Mouse (Mus musculus): ENCODE results near the gene Cdca3.
"Not testable (repeated sequence)": the region's sequence is repeated elsewhere in the genome, so short reads cannot be mapped to it uniquely, and the experiment has no call there.

The Cdca3 gene

DNA sequence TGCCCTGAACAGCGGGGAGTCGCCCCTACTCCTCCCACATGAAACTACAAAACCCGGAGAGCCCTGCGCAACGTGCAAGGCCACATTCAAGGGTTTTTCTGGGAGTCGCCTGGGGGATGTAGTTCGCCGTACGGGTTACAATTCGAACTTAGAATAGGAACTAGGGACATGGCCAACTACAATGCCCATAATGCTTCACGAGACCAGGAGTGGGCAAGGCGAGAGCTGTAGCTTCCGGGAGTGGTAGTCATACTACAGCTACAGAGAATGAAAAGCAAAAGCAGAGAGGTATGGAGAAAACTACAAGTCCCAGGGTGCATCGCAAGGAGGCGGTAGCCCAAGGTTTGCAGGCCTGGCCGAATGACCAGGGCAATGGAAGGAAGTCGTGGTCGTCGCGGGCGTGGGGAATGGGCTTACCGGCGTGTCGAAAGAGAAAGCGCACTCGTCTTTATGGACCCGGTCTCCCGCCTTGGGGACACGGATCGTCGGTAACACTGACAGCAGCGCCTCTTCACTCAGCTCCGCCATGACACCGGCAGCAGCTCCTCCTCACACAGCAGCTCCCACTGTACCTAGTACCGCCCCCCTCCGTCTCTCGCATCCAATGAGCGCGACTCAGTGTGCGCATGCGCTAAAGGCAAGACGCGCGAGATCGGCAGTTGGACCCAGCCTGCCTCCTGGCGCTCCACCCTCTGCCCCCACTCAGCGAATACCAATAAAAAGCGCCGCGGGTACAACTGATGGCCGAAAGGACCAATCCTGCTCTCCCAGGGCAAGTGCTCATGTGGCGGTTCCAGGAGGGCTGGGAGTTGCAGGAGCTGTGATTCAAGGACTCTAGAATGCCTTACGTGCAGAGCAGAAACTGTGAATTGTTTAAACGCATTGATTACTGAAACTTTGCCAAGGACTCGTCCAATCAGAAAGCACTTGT is at the start of gene Cdca3, which contains the start of gene Usp5:
Cdca3 (plus strand) TSS at position 680 of the 931 bp plus-strand sequence.
Usp5 (minus strand) TSS at position 617 of the 931 bp plus-strand sequence.
- peak; percentile 96 for DNase-seq

DNA sequence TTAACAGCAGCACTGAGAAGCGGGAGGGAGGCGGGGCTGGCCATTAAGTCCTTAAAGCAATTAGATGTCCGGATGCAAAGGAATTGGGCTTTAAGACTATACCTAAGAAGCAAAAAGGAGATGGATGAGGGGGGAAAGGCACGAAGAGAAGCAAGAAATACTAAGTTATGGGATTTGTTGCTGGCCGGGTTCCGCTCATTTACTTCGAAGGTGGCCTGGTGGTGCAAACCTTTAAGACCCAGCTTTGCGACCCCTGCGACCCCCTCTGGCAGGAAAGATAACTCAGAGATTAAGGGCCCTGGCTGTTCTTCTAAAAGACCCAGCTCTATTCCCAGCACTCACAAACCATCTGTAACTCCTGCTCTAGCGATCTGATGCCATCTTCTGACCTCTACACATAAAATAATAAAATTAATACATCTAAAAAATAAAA is 49.3 kb upstream of the Cdca3 start:
- DNase-seq, result no peak

DNA sequence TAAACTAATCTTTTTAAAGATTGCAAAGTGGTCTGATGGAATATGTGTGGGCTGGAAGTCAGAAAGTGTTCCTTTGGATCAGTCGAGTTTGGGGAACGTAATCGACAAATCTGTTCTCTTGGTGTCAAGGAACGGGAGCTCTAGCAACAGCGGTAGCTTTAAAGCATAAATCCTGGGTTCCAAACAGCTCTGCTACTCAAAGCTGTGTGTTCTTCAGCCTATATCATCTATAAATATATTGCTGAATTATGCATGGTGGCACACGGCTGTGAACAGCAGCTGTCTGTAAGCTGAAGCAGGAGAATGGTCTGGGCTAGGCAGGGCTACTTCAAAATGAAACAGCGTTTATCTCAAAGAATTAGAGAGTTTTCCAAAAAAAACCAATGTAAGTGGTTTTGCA is 48.4 kb upstream of the Cdca3 start:
- no peak for DNase-seq

DNA sequence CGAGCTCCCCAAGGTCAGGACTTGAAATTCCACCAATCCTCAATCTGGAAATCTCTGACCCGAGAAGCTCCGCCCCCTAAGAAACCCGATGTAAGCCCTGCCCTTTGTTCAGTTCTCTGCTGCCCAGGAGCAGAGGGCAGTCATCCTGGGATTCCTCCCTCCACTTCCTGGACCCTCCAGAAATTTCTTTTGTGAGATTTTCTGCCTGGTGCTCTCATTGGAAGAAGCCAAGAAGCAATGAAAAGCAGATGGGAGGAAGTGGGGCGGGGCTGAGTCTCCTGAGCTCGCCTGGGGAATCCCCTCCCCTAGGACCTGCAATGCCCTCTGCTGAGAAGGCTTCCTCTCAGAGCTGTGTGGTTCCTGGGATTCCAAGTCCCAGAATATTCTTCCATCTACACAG is 46.9 kb upstream of the Cdca3 start:
- DNase-seq, result peak; percentile 71 to 72

DNA sequence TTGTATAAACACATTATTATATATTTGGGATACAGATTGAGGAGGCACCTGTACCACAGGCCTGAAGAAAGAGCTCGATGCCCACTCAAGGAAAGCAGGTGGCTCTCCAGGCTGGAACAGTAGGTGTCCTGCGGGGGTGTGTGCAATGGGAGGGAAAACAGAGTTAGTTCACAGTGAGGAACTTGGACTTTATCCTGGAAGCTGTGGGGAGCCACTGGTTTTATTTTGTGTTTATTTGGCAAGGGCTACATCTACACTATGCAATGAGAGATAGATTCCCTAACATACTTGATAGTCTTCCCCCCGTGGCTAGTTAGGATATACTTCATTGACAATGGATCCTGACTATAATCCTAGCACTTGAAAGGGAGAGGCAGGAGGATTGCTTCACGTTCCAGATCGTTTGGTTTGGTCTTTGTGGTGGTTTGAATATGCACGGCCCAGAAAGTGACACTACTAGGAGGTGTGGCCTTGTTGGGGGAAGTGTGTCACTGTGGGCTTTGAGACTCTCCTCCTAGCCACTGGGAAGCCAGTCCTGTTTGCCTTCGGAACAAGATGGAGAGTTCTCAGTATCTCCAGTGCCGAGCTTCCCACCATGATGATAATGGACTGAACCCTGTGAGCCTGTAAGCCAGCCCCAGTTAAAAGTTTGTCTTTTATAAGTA is 42.5 kb upstream of the Cdca3 start:
- no peak for DNase-seq

DNA sequence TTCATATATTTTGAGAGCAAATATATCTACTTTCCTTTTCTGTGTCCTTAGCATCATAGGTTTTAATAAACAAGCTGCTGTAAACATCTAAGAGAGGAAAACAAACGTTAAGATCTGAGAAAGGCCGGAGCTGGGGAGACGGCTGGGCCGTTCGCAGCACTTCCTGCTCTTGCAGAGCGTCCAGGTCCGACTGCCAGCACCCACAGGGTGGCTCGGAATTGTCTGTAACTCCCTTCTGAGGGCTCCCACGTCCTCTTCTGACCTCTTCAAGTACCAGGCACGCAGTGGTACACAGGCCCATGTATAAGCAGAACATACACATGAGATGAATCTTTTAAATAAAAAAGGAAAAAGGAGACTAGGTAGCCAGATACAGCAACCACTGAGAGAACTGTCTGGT is 41.6 kb upstream of the Cdca3 start:
- DNase-seq, result no peak

DNA sequence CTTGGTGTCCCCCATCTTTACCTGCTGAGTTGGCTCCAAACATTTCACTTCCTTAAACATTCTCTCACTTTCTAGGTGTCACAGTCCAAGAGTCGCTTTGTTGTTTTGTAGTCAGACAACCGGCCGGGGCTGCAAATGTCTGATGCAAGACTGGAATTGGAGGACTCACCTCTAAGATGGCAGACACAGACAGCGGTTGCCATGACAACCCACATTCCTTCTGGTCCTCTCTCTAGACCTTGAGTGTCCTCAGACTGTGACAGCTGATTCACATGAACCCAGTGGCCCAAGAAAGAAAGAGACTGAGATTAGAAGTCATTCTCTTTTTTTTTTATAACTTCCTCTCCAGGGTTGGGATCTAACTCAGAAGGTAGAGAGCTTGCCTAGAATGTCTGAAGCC is 39.8 kb upstream of the Cdca3 start:
- no peak for DNase-seq

DNA sequence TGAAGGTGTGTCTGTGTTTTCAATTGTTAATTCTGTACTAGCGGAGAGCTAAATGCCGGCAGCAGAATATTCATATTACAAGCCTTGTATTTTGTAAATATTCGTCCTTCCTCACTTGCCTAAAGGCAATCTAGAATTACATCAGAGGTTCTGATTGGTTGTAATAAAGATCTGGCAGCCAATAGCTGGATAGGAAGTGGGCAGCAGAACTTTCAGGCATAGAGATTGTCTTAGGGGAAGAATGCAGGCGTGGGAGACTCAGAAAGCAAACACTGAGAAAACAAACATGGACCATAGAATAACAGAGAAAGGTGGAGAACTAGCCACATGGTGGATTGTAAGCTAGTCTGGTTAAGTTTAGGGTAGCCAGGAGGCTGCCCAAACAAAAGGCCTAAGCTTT is 39.2 kb upstream of the Cdca3 start:
- DNase-seq, result no peak

DNA sequence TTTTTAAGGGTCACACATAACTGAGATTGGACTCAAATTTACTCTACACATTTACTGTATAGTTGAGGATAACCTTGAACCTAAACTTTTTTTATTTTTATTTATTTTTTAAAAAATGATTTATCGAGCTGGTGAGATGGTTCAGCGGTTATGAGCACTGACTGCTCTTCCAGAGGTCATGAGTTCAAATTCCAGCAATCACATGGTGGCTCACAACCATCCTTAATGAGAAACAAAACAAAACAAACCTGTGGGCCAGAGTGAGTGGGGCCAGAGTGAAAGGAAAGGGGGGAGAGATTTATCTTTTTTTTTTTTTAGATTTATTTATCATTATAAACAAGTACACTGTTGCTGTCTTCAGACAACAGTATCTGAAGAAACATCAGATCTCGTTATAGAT is 37.4 kb upstream of the Cdca3 start:
- DNase-seq, result no peak

DNA sequence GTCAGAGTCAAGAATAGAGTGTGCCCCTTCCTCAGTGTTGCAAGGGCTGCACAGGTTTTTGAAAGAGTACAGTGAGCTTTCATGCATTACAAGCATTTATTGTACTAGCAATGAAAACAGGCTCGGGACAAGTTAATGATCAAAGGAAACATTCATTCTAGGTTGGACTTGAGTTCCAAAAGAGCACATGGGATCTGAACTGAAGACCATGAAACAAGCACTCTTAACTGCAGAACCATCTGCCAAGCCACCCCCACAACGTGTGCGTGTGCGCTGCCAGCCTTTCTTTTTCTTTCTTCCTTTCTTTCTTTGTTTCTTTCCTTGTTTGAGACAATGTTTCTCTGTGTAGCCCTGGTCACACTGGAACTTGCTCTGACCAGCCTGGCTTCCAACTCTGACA is 33.6 kb upstream of the Cdca3 start:
- DNase-seq, result no peak

DNA sequence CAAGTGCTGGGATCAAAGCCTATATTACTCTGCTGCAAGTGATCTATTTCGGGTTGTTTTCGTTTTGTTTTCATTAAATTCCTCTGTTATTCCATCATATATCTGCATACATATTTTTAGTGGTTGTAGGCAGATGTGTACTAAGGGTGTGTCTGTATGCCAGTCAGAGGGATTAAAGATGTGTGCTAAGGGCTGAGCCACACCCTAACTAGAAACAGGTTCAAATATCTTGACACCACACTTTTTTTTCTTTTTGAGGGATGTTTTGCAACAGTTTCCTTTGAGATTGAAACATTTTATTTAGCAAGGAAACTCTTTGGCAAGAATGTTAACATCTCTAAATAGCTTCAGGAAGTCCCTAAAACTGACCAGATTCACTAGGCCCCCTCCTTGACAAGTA is 33.1 kb upstream of the Cdca3 start:
- no peak for DNase-seq

DNA sequence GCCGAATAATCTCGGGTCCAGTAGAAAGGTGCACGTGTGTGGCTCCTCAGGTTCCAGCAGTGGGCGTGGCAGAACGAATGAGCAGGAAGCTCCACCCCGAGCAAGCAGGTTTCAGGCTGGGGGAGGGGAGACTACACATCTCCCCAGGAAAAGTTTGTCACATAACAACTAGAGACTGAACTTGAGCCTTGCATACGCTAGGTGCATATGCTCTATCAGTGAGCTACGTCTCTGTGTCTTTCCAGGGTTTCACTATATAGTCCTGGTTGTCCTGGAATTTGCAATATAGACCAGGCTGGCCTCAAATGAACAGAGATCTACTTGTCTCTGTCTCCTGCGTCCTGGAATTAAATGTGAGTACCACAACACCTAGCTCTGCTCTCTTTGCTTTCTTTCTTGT is 26.9 kb upstream of the Cdca3 start:
- DNase-seq, result not testable (repeated sequence)

DNA sequence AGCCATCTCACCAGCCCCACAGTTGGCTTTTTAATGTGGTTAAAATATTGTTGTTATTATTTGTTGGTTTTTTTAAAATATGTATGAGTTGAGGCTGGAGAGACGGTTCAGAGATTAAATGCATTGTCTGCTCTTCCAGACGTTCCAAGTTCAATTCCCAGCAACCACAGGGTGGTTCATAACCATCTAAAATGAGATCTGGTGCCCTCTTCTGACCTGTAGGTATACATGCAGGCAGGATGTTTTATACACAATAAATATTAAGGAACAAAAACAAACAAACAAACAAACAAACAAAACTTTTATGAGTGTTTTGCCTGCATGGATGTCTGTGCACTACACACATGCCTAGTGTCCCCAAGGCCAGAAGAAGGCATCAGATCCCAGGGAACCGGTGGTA is 26.3 kb upstream of the Cdca3 start:
- no peak for DNase-seq

DNA sequence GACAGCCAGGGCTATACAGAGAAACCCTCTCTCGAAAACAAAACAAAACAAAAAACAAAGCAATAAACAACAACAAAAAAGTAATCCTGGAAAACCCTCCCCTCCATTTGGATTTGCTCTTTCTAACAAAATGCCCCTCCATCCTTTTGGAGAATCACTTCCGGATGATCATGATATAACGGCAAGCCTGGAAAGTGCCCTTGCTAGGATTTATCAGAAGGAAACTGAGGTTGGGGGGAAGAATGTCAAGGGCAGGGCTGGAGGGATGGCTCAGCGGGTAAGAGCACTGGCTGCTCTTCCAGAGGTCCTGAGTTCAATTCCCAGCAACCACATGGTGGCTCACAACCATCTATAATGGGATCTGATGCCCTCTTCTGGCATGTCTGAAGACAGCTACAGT is 25.7 kb upstream of the Cdca3 start:
- not testable (repeated sequence) for DNase-seq

DNA sequence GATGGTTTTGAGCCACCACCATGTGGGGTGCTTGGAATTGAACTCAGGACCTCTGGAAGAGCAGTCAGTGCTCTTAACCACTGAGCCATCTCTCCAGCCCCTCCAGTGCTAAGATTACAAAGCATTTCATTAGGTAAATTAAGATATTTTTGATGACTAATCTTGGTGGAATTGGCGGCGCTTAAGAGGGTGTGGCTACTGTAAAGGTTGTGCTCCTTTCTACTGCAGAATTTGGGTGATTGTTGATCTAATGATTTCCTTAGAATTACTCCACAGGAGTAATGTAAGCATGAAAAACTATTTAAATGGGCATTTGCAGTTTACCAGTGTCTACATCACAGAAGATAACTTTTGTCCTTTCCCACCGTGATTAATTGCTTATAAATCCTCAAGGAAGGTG is 25.0 kb upstream of the Cdca3 start:
- DNase-seq, result no peak

DNA sequence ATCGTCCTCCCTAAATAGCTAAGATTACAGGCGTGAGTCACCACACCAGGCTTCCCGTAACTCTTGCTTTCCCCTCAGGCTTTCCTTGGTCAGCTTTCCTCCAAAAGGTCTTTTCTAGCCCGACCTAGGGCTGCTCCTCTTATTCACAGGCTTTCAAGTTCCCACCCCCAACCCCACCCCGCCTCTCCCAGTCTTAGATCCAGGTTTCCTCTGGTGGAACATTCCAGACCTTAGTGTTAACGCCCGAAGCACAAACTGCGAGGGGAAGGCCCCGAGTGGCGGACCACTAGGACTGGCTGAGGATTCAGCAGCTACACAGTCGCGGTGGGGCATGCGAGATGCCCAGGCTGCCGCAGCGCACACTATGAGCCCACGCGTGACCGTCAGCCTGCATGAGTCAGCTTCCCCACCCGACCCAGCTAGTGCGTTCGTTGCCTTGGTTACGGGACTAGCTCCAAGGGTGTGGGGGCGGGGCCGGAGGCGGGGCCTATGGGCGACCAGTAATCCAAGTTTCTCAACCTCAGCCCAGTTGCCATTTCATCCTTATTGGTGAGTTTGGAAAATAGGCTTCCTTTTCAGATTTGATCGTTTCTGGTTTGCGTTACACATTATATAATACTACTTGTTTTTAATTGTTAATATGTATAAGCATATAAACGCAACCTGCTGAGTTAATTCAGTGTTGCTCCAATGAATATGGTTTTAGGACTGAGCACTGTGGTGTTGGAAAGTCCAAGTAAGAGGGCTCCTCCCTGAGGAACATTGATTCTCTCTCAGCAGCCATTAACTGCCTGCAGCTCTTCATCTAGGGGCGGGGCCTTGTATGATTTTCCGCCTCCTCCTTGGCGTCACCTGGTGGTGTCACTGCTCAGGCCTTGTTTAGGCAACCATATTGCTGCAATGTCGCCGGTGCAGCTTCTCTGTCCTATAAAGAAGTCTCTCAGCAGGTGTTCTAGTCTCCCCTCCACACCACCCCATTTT is 23.7 kb upstream of the Cdca3 start:
- DNase-seq, result peak; percentile 93 to 95

DNA sequence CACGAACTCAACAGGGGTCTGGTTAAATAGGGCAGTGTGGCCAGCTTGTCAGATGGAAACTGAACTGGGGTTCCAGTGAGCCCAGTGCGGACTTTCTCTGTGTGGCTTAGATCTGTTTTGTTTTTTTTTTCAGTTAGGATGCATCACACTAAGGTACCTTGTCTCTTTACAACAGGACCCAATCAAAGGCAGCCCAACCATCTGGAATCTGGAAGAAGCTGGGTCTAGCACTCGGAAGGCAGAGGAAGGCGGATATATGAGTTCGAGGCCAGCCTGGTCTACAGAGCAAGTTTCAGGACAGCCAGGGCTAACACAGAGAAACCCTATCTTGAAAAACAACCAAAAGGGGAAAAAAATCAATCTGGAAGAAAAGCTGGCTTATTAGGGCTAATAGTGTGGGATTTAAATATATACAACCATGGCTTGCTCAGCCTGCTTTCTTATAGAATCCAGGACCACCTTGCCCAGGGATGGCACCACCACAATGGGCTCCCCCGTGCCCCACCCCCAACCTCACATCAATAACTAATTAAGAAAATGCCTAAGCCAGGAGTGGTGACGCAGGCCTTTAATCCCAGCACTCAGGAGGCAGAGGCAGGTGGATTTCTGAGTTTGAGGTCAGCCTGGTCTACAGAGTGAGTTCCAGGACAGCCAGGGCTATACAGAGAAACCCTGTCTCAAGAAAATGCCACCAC is 22.8 kb upstream of the Cdca3 start:
- DNase-seq, result no peak

DNA sequence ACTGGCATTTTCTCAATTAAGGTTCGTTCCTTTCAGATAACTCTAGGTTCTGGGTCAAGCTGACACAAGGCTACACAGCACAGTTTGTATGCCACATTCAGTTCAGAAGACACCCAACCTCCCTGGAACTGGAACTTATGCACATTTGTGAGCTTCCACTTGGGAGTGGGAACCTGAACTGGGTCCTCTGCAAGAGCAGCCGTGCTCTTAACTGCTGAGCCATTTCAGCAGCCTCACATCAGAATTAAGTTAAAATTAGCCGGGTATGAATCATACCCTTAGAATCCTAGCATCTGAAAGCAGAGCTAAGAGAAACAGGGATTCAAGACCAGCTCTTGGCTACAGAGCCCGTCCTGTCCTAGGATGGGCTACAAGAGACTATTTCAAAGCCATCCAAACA is 22.0 kb upstream of the Cdca3 start:
- DNase-seq, result no peak

DNA sequence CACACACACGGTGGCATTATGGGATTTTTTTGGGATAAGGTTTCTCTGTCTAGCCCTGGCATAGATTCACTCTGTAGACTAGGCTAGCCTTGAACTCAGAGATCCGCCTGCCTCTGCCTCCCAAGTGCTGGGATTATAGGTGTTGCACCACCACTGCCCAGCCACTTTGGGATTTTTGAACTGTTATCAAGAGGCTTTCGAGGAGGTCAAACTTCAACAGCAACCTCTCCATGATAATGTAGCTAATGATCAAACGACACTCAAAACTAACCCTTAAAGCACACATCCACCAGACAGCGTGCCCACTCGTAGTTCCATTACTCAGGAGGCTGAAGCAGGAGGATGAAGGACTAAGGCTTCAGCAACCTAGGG is 21.4 kb upstream of the Cdca3 start:
- no peak for DNase-seq

DNA sequence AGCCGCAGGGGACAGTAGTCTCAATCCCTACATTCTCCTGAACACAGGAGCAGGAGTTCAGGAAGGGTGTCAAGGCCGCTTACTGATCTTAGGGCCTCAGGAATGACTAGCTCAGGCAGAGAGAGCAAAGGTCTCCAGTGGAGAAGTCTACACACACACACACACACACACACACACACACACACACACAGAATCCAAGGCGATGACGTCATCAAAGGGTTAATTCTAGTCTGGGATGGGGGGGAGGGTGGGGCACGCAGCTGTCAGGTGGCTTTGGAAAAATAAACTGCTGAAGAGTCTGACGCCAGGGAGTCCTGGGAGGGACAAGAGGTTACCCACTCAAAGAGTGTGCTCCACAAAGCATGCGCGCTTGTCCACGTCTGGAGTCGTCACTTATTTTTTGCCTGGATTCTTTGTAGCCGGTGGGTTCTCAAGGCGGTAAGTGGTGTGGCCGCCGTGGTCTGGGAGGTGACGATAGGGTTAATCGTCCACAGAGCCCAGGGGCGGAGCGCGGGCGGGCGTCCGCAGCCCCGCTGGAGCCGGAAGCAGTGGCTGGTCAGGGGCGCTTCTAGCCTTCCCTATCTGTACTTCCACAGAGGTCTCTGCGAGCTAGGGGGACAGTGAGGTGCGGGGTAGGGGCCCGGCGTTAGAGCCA is 20.9 kb upstream of the Cdca3 start, which contains the start of gene Spsb2:
Spsb2 (plus strand) TSS at position 304 of the 655 bp plus-strand sequence.
- peak; percentile 44 for DNase-seq

DNA sequence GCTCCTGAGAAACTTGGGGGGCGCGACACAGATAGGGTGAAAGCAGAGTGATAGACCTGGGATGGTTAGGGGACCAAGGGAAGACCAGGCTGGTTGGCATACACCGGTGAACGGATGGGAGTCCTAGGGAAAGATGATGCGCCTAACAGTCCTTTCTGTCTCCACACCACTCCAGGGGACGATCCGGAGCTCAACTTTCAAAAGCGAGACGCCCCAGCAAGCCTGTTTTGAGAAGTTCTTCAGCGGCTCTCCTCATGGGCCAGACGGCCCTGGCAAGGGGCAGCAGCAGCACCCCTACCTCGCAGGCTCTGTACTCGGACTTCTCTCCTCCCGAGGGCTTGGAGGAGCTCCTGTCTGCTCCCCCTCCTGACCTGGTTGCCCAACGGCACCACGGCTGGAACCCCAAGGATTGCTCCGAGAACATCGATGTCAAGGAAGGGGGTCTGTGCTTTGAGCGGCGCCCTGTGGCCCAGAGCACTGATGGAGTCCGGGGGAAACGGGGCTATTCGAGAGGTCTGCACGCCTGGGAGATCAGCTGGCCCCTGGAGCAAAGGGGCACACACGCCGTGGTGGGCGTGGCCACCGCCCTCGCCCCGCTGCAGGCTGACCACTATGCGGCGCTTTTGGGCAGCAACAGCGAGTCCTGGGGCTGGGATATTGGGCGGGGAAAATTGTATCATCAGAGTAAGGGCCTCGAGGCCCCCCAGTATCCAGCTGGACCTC is 20.1 kb upstream of the Cdca3 start:
- DNase-seq, result peak; percentile 67 to 70

Data from B cell, adult 2 months (primary cell).